Mouse (Mus musculus) induced T-regulatory cell, adult 2 months (primary cell): ENCODE measurements around the gene Abi1.
A peak's percentile ranks its signal among the peaks of the same experiment; 100 is the strongest.
"Not testable (repeated sequence)": the region's sequence is repeated elsewhere in the genome, so short reads cannot be mapped to it uniquely, and the experiment has no call there.

Experiments
- DNase-seq: peaks from one replicate; pipeline ENCODE4 v3.0.0-alpha.2; 2012; ENCODE audit warnings: low read depth

Abi1 gene

GRCm38 (mm10) chr2:23040001-23040646 is at the start of gene Abi1:
Abi1 (minus strand) TSS chr2:23040241.
- DNase-seq, result peak; percentile 98

DNA sequence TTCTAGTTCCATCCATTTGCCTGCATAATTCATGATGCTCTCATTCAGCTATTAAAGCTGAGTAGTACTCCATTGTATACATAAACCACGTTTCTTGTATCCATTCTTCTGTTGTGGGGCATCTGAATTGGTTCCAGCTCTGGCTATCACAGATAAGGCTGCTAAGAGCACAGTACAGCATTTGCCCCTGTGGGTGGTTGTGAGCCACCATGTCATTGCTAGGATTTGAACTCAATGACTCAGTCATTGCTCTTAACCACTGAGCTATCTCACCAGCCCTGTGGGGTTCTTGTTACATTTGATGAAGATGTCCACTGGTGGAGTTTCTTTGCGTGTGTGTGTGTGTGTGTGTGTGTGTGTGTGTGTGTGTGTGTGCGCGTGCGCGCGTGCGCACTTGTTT is 44.5 kb upstream of the Abi1 start:
- no peak for DNase-seq

DNA sequence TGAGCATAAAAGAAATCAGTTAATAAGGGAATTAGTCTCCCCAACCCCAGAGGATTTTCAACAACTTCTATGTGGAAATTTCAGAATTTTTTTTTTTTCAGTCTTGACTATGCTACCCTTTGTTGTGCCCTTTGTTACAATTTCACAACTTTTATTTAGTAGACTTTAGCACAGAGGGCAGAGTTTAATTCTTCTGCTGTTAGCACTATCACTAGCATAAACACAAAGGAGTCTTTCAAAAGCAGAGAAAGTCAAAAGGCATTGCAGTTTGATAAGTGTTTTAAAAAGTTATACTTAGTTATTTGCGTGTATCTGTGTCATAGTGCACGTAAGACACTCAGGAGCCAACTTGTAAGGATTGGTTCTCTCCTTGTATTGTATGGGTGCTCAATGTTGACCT is 38.5 kb upstream of the Abi1 start:
- DNase-seq, result no peak

- no peak for DNase-seq
These were observed 37.7 kb upstream of the Abi1 start for GRCm38 (mm10) chr2:23077693-23078092.

DNA sequence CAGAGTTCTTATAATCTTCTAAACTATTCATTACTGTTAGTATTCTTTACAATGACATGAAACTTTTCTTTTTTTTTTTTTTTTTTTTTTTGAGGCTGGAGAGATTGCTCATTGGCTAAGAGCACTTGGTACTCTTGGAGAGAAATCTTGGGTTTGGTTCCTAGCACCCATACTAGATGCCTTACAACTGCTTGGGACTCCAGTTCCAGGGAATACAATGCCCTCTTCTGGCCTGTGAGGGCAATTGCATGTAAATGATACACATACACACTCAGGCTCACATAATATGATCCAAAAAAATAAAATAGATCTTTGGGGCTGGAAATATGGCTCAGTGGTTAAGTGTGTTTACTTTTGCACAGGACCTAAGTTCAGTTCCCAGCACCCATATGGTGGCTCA is 36.7 kb upstream of the Abi1 start:
- DNase-seq, result no peak

- no peak for DNase-seq
These were observed 35.8 kb upstream of the Abi1 start for GRCm38 (mm10) chr2:23075846-23076245.

GRCm38 (mm10) chr2:23071406-23071805 is 31.4 kb upstream of the Abi1 start:
- no peak for DNase-seq

DNA sequence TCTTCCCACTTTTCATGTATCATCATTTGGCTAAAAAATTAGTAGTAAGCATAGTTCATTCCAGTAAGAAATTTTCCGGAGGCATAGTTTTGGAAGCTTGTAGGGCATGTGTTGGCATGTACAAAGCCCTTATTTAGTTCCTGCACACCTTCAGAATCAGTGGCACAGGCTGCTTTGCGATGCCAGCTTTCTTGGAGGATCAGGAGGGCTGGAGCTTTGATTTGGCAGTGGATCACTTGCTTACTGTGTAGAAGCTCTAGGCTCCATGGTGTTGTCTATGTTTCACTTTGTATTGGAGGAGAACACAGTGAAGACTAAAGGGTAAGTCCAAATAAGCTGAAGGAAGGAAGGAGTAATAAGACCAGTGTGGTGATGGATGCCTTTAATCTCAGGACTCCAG is 30.4 kb upstream of the Abi1 start:
- no peak for DNase-seq

DNA sequence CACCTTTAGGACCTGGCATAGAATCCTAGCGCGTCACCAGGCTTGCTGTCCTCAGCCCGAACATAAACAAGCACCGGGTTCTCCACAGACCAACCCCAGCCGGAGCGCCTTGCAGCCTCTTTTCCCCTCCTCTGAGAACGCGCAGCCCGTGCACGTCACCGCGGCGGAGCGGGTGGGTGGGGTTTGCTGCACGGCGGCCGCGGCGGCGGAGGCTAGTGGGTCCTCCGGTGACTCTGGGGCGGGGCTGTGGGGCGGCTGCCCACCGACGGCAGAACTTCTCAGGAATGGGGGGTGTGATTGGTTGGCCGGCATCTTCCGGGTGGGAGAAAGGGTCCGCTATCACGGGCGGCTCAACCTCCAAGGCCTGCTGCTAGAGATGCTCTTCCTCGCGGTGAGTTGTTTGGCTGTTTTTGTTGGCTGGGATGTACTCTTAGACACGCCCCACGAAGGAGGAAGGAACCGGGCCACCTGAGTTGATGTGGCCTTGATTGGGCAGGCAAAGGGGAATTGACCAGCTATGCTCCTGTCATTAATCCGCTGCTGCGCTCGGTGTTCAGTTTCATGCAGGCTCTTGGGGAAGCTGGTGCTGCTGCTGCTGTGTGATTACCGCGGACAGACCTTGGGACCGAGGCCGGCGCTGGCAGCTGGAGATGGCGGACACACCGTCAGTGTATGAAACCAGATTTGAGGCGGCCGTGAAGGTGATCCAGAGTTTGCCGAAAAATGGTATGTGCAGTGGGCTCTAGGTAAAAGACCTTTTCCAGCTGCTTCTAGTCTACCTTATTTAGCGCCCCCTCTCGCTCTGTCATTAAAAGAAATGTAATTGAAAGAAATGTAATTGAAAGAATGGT is 29.1 kb upstream of the Abi1 start:
- peak; percentile 96 for DNase-seq

DNA sequence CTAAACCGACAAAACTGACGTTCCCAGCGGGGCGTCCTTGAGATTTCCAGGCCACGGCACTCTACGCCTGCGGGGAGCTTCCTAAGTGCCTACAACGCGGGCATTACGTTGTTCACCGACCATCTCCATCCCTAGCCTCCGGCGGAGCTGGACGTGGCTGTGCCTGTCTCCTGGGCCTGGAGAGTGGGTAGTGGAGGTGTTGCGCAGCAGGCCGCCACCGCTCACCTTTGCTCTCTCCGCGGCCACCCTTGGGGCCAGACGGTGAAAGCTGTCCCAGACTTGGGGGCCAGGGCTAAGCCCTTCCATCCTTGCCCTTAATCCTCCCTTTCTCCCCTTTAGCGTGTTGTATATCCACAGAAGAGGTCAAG is 28.3 kb upstream of the Abi1 start:
- DNase-seq, result no peak

GRCm38 (mm10) chr2:23067552-23068369 is 27.7 kb upstream of the Abi1 start, which contains the start of gene Acbd5:
Acbd5 (plus strand) TSS chr2:23068167.
- DNase-seq, result peak; percentile 98

DNA sequence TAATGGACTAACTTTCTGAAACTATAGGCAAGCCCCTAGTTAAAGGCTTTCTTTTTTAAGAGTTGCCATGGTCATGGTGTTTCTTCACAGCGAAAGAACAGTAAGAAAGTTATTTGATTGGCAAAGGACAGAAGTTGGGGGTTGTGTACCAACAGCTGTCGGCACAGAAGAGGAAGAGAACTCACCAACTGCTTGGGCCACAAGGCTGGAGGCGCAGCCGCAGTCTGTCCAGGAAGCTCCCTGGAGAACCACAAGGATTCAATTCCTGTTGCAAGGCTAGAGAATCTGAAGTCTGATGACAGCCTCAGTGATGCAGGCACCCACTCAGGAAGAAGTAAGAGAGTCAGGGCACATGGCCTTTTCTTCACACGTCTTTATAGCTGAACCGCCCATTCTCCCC is 12.5 kb upstream of the Abi1 start:
- no peak for DNase-seq

DNA sequence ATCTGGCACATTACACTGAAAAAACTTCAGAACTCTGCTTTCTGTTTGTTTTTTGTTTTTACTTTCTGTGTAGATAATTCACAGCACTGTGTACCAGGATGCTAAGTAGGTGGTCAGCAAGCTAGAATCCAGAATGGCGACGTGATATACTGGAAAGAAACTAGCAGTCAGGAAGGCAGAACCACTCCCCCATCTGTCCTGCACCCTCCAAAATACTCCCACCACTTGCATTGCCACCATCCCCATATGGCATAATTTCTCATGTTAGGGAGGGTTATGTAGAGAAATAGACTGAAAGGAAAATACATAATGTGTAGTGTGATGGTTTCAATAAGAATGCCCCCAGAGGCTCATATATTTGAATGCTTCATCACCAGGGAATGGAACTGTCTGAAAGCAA is 11.8 kb upstream of the Abi1 start:
- no peak for DNase-seq

- DNase-seq, result peak; percentile 47
These were observed 8.0 kb upstream of the Abi1 start for GRCm38 (mm10) chr2:23048006-23048405.

GRCm38 (mm10) chr2:23045703-23046102 is 5.7 kb upstream of the Abi1 start:
- DNase-seq, result no peak

GRCm38 (mm10) chr2:23042189-23042588 is 2.1 kb upstream of the Abi1 start:
- DNase-seq, result no peak

DNA sequence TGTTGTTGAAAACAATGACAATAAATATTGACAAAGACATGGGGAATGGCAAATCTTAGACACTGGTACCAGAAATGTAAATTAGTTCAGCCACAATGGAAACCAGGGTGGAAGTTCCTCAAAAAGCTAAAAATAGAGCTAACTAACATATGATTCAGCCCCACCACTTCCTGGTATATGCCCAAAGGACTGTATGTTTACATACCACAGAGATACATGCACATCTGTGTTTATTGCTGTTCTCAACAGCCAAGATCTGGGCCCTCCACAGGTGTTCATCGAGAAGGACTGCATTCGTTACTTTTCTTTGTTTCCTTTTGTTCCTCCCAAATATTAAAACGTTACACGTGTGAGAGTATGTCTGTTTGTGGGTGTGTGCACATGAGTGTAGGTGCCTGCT is 1.4 kb upstream of the Abi1 start:
- DNase-seq, result peak; percentile 63

- not testable (repeated sequence) for DNase-seq
These were observed 649 bp upstream of the Abi1 start for GRCm38 (mm10) chr2:23040690-23041089.

- peak; percentile 52 for DNase-seq
These were observed 700 bp downstream of the Abi1 start for GRCm38 (mm10) chr2:23039082-23040000.

DNA sequence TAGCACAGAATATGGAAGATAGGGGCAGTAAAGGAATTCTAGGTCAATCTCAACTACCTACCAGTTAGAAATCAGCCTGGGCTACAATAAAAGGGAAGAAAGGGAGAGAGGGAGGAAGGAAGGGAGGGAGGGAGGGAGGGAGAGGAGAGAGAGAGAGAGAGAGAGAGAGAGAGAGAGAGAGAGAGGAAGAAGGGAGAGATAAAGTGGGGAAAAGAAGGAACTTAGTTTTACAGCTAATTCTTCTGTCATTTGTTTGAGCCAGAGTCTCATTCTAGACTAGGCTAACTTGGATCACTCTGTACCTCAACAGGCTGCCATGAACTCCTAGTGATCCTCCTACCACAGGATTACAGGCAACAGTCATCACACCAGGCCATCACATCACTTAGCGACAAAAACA is 4.6 kb downstream of the Abi1 start:
- no peak for DNase-seq

DNA sequence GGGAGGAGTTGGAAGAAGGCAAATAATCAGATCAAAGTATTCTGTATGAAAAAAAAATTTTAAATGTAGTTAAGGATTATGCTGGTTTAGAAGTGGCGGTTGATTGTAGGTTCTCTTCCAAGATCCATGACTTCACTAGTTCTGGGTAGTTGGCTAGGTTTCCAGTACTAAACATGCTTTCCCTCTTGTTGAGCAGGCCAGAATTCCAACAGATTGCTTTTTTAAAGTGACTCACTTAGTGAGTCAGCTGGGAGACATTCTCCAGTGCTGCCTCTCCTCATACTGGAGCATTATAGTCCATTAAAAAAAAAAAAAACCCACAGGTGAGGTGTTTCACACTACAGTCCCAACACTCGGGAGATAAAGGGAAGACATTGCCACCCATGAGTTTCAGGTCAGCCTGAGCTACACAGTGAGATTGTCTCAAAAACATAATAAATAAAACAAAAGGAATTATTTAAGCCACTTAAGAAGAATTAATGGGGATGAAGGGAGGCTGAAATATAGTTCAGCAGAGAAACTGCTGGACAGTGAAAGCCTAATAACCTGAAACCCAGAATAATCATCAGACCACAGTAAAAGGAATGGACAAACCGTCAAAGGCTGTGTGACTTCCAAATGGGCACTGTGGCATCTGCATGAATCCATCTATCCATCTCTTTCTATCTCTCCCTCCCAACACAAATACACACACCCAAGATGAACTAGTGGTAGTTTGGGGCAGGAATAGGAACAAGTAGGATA is 5.2 kb downstream of the Abi1 start:
- DNase-seq, result no peak
